Mouse (Mus musculus) small intestine, adult 2 months (tissue): ENCODE results near the gene Gnaq. TPM values are rescaled to one million over a fixed set of nuclear protein-coding genes. Genes with fewer than 3 reads are reported as not detected.
"Not testable (repeated sequence)": the region's sequence is repeated elsewhere in the genome, so short reads cannot be mapped to it uniquely, and the experiment has no call there.

Experiments
- H3K27ac ChIP-seq: fragments of 200-500 bp; 2 replicates; pipeline ENCODE4 v1.5.1; 2012; ENCODE audit warnings: low read depth, low read length, control low read depth, inconsistent platforms; ENCODE audit not compliant: insufficient read depth
- H3K27me3 ChIP-seq: fragments of 200-500 bp; 2 replicates; pipeline ENCODE4 v1.6.1; 2012; ENCODE audit warnings: mild to moderate bottlenecking, moderate library complexity, low read length, inconsistent platforms; ENCODE audit not compliant: control insufficient read depth, insufficient read depth
- H3K36me3 ChIP-seq: fragments of 200-500 bp; 2 replicates; pipeline ENCODE4 v1.6.1; 2012; ENCODE audit warnings: mild to moderate bottlenecking, low read length, control low read depth, inconsistent platforms; ENCODE audit not compliant: control insufficient read depth, insufficient read depth
- H3K4me1 ChIP-seq: fragments of 200-500 bp; 2 replicates; pipeline ENCODE4 v1.6.1; 2012; ENCODE audit warnings: low read length, inconsistent platforms, mixed read lengths; ENCODE audit not compliant: control insufficient read depth, insufficient read depth, insufficient read length
- H3K4me3 ChIP-seq: fragments of 200-500 bp; 2 replicates; pipeline ENCODE4 v1.5.1; 2012; ENCODE audit warnings: low read depth, mild to moderate bottlenecking, control low read depth, inconsistent platforms, low read length, moderate library complexity
- CTCF ChIP-seq: fragments of 200-500 bp; IDR thresholded peaks from 2 replicates; pipeline ENCODE4 v1.5.1; 2012; ENCODE audit warnings: low read depth, mild to moderate bottlenecking, control low read depth, inconsistent platforms, low read length, moderate library complexity, mixed read lengths; ENCODE audit not compliant: insufficient replicate concordance, insufficient read length; ENCODE audit errors: extremely low read depth
- POLR2A ChIP-seq: fragments of 200-500 bp; IDR thresholded peaks from 2 replicates; pipeline ENCODE4 v1.6.1; 2012; ENCODE audit warnings: low read depth, mild to moderate bottlenecking, control low read depth, inconsistent platforms, low read length, moderate library complexity
- WGBS: fragments of 180-500 bp; shearing (Covaris S2); methylation state at CpG from one replicate; pipeline ENCODE4 v1.1.7; 2018; 5-methylcytosine and 5-hydroxymethylcytosine counted together
- polyA plus RNA-seq: library from polyadenylated mRNA; depleted of rRNA; stranded (reverse); fragments of >200 nt; gene quantifications from 2 replicates; pipeline ENCODE4 v1.2.3, GENCODE M21; 2012

The Gnaq gene
- polyA plus RNA-seq, 1 experiment, result 16.1 TPM

GRCm38 (mm10) chr19:16258766-16259355 is 126.2 kb downstream of the Gnaq start:
- H3K27ac ChIP-seq, result peak overlapping the region; percentile 76
- peaks cover 32% of the 10 kb centered on the region for H3K4me1 ChIP-seq
- no peak for TF ChIP-seq CTCF
- no peak for TF ChIP-seq POLR2A
- H3K27me3 ChIP-seq, result no peaks in the 10 kb centered on the region
- no peak overlapping the region for H3K4me3 ChIP-seq
- H3K36me3 ChIP-seq, result no peaks in the 10 kb centered on the region

GRCm38 (mm10) chr19:16259786-16260434 is 127.3 kb downstream of the Gnaq start:
- Histone ChIP-seq H3K36me3 (no peaks in the 10 kb centered on the region), H3K4me3 (no peak overlapping the region), H3K4me1 (peaks cover 31% of the 10 kb centered on the region), H3K27ac (peak overlapping the region; percentile 76), H3K27me3 (no peaks in the 10 kb centered on the region)
- WGBS, result 58% methylated on average over 6 of the region's 6 CpGs
- TF ChIP-seq CTCF (no peak), POLR2A (no peak)

GRCm38 (mm10) chr19:16260435-16260832 is 127.8 kb downstream of the Gnaq start:
- no peak for TF ChIP-seq CTCF
- TF ChIP-seq POLR2A, result no peak
- Histone ChIP-seq H3K27ac (peak overlapping the region; percentile 46; the same call in 1 of the 2 replicates), H3K36me3 (no peaks in the 10 kb centered on the region), H3K4me3 (no peak overlapping the region), H3K4me1 (peaks cover 29% of the 10 kb centered on the region), H3K27me3 (no peaks in the 10 kb centered on the region)
- 71% methylated on average over 2 of the region's 2 CpGs for WGBS

- TF ChIP-seq POLR2A, result no peak
- no peak for TF ChIP-seq CTCF
- H3K4me3 ChIP-seq, result no peak overlapping the region
- WGBS, result 31% methylated on average over 1 of the region's 1 CpGs
These were observed 128.3 kb downstream of the Gnaq start for GRCm38 (mm10) chr19:16260973-16261372.

GRCm38 (mm10) chr19:16261631-16262030 is 129.0 kb downstream of the Gnaq start:
- 35% methylated on average over 6 of the region's 6 CpGs for WGBS

More at GRCm38 (mm10) chr19:16260973-16261372, 128.3 kb downstream of the Gnaq start:
- Histone ChIP-seq H3K36me3 (no peaks in the 10 kb centered on the region), H3K27me3 (no peaks in the 10 kb centered on the region), H3K27ac (no peak overlapping the region), H3K4me1 (peaks cover 29% of the 10 kb centered on the region)

GRCm38 (mm10) chr19:16262340-16262739 is 129.7 kb downstream of the Gnaq start:
- 91% methylated on average over 4 of the region's 4 CpGs for WGBS
- H3K27ac ChIP-seq, result no peak overlapping the region
- no peak for TF ChIP-seq POLR2A
- no peak for TF ChIP-seq CTCF
- H3K4me3 ChIP-seq, result no peak overlapping the region
- no peaks in the 10 kb centered on the region for H3K36me3 ChIP-seq
- H3K27me3 ChIP-seq, result no peaks in the 10 kb centered on the region
- peaks cover 26% of the 10 kb centered on the region for H3K4me1 ChIP-seq

More at GRCm38 (mm10) chr19:16261631-16262030, 129.0 kb downstream of the Gnaq start:
- Histone ChIP-seq H3K4me1 (peaks cover 29% of the 10 kb centered on the region), H3K27ac (no peak overlapping the region), H3K27me3 (no peaks in the 10 kb centered on the region), H3K36me3 (no peaks in the 10 kb centered on the region), H3K4me3 (no peak overlapping the region)
- TF ChIP-seq POLR2A, result no peak
- no peak for TF ChIP-seq CTCF

- not testable (repeated sequence) for H3K36me3 ChIP-seq, H3K4me3 ChIP-seq, H3K27ac ChIP-seq, H3K4me1 ChIP-seq, H3K27me3 ChIP-seq
- 91% methylated on average over 11 of the region's 16 CpGs for WGBS
These were observed 134.7 kb downstream of the Gnaq start for GRCm38 (mm10) chr19:16267362-16267761.
